Mouse (Mus musculus) heart, embryonic 11.5 days (tissue): ENCODE measurements around the gene Stx16. TPM values are rescaled to one million over a fixed set of nuclear protein-coding genes. Genes with fewer than 3 reads are reported as not detected.

Experiments
- ATAC-seq: fragments of 200-750 bp; cut with Nextera tagmentation; replicated peaks from 2 replicates; pipeline ENCODE4 v1.8.0; 2017; ENCODE audit warnings: moderate library complexity; ENCODE audit not compliant: insufficient number of reproducible peaks, low FRiP score, low TSS enrichment
- H3K27ac ChIP-seq: fragments of 300-500 bp; sonication (generic); 2 replicates; pipeline ENCODE4 v1.5.1; 2014; ENCODE audit warnings: mild to moderate bottlenecking, low read depth, low read length
- H3K27me3 ChIP-seq: fragments of 300-500 bp; sonication (generic); 2 replicates; pipeline ENCODE4 v1.6.1; 2014; ENCODE audit warnings: mild to moderate bottlenecking, low read length, mixed read lengths; ENCODE audit not compliant: control insufficient read depth, insufficient read depth
- H3K36me3 ChIP-seq: fragments of 300-500 bp; sonication (generic); 2 replicates; pipeline ENCODE4 v1.6.1; 2014; ENCODE audit warnings: mild to moderate bottlenecking, low read length, moderate library complexity, mixed read lengths; ENCODE audit not compliant: control insufficient read depth, insufficient read depth
- H3K4me1 ChIP-seq: fragments of 300-500 bp; sonication (generic); 2 replicates; pipeline ENCODE4 v1.6.1; 2014; ENCODE audit warnings: low read length; ENCODE audit not compliant: control insufficient read depth, insufficient read depth
- H3K4me2 ChIP-seq: fragments of 300-500 bp; sonication (generic); 2 replicates; pipeline ENCODE4 v1.6.1; 2014; ENCODE audit warnings: mild to moderate bottlenecking, moderate library complexity
- H3K4me3 ChIP-seq: fragments of 300-500 bp; sonication (generic); 2 replicates; pipeline ENCODE4 v1.5.1; 2014; ENCODE audit warnings: low read depth, low read length
- H3K9ac ChIP-seq: fragments of 300-500 bp; sonication (generic); 2 replicates; pipeline ENCODE4 v1.6.1; 2014; ENCODE audit warnings: mild to moderate bottlenecking, low read depth, low read length, moderate library complexity
- H3K9me3 ChIP-seq: fragments of 300-500 bp; sonication (generic); replicated peaks from 2 replicates; pipeline ENCODE4 v1.6.1; 2016; ENCODE audit warnings: low read length; ENCODE audit not compliant: control insufficient read depth
- WGBS: fragments of 180-500 bp; shearing (Covaris S2); extraction: QIAGEN DNeasy Blood & Tissue Kit; methylation state at CpG from one replicate; pipeline ENCODE4 v1.1.7; 2014; ENCODE audit not compliant: insufficient replicate concordance; 5-methylcytosine and 5-hydroxymethylcytosine counted together
- polyA plus RNA-seq: library from polyadenylated mRNA; unstranded; fragments of >200 nt; fragmentation: Nextera tagmentation; extraction: Ambion mirVana; gene quantifications from 2 replicates; pipeline ENCODE4 v1.2.1, GENCODE M21; 2014

The Stx16 gene
- polyA plus RNA-seq, 1 experiment from 2014 or later: 10.3 TPM

GRCm38 (mm10) chr2:174126522-174127375, 50.6 kb downstream of the Stx16 start:
- peaks cover 8% of the 10 kb centered on the region; the same call in 1 of the 2 replicates for H3K9me3 ChIP-seq
- H3K4me3 ChIP-seq: no peak overlapping the region
- H3K4me2 ChIP-seq: peak overlapping the region; percentile 52
- H3K9ac ChIP-seq: peak overlapping the region; percentile 52
- peaks cover 14% of the 10 kb centered on the region for H3K36me3 ChIP-seq
- 6% methylated on average over 20 of the region's 21 CpGs for WGBS
- H3K27me3 ChIP-seq: no peaks in the 10 kb centered on the region
- no peak overlapping the region for H3K27ac ChIP-seq
- ATAC-seq: peak; percentile 56
- peaks cover 9% of the 10 kb centered on the region; the same call in 1 of the 2 replicates for H3K4me1 ChIP-seq

- no peak overlapping the region for H3K4me3 ChIP-seq
- H3K27ac ChIP-seq: no peak overlapping the region
- no peaks in the 10 kb centered on the region for H3K27me3 ChIP-seq
- ATAC-seq: no peak
- H3K4me2 ChIP-seq: peak overlapping the region; percentile 52
- H3K9ac ChIP-seq: peak overlapping the region; percentile 52; the same call in 1 of the 2 replicates
- WGBS: 27% methylated on average over 6 of the region's 6 CpGs
- H3K4me1 ChIP-seq: peaks cover 9% of the 10 kb centered on the region; the same call in 1 of the 2 replicates
- H3K9me3 ChIP-seq: peaks cover 8% of the 10 kb centered on the region; the same call in 1 of the 2 replicates
- peaks cover 12% of the 10 kb centered on the region for H3K36me3 ChIP-seq
Measured at GRCm38 (mm10) chr2:174127376-174127713, 51.2 kb downstream of the Stx16 start.

GRCm38 (mm10) chr2:174128926-174129325, 52.8 kb downstream of the Stx16 start:
- H3K27me3 ChIP-seq: no peaks in the 10 kb centered on the region
- H3K9ac ChIP-seq: no peak overlapping the region
- peaks cover 9% of the 10 kb centered on the region; the same call in 1 of the 2 replicates for H3K4me1 ChIP-seq
- H3K4me3 ChIP-seq: no peak overlapping the region
- H3K4me2 ChIP-seq: no peak overlapping the region
- WGBS: 81% methylated on average over 6 of the region's 6 CpGs
- H3K9me3 ChIP-seq: peaks cover 8% of the 10 kb centered on the region; the same call in 1 of the 2 replicates
- ATAC-seq: no peak
- peaks cover 9% of the 10 kb centered on the region for H3K36me3 ChIP-seq
- H3K27ac ChIP-seq: no peak overlapping the region

GRCm38 (mm10) chr2:174130468-174131097, 54.5 kb downstream of the Stx16 start:
- Histone ChIP-seq H3K4me3 (no peak overlapping the region), H3K9me3 (no peaks in the 10 kb centered on the region), H3K9ac (no peak overlapping the region), H3K27me3 (no peaks in the 10 kb centered on the region), H3K27ac (no peak overlapping the region), H3K4me1 (peaks cover 9% of the 10 kb centered on the region; the same call in 1 of the 2 replicates), H3K4me2 (no peak overlapping the region), H3K36me3 (no peaks in the 10 kb centered on the region)
- no peak for ATAC-seq
- WGBS: 87% methylated on average over 8 of the region's 8 CpGs

GRCm38 (mm10) chr2:174132413-174132969, 56.4 kb downstream of the Stx16 start:
- no peak overlapping the region for H3K4me2 ChIP-seq
- no peaks in the 10 kb centered on the region for H3K4me1 ChIP-seq
- H3K9me3 ChIP-seq: no peaks in the 10 kb centered on the region
- H3K36me3 ChIP-seq: no peaks in the 10 kb centered on the region
- no peaks in the 10 kb centered on the region for H3K27me3 ChIP-seq
- no peak for ATAC-seq
- WGBS: 69% methylated on average over 8 of the region's 8 CpGs
- no peak overlapping the region for H3K27ac ChIP-seq
- no peak overlapping the region for H3K9ac ChIP-seq
- no peak overlapping the region for H3K4me3 ChIP-seq

Other genes starting within 250 kb of the Stx16 start
- 38.2 and 38.7 TPM in 2 replicates for gene Npepl1, start 34.0 kb downstream of the Stx16 start, polyA plus RNA-seq
- gene Gnas, start 208.0 kb downstream of the Stx16 start, polyA plus RNA-seq: 1,095 and 1,127 TPM in 2 replicates